Mouse (Mus musculus): Measurements from ENCODE around the gene Dnttip1. TPM values are rescaled to one million over a fixed set of nuclear protein-coding genes. Genes with fewer than 3 reads are reported as not detected.
"Not testable (repeated sequence)": the region's sequence is repeated elsewhere in the genome, so short reads cannot be mapped to it uniquely, and the experiment has no call there.

Gene Dnttip1
- total RNA-seq (2021): 43.5 and 45.3 TPM in 2 replicates
- long read RNA-seq, transcript Dnttip1-201 (13 exons, 1,664 nt): major isoform, 86 of 101 reads
- long read RNA-seq, partial matches to known transcripts: 6 of 101 reads
- long read RNA-seq, other reads (novel, unspliced or antisense): 9 of 101 reads

- DNase-seq: peak; percentile 95
Measured at GRCm38 (mm10) chr2:164745843-164746479, at the start of gene Dnttip1, which contains the start of gene Wfdc3. Gene Dnttip1 (plus strand): TSS chr2:164745983. Gene Wfdc3 (minus strand): TSS chr2:164745931.

- DNase-seq: no peak
Measured at GRCm38 (mm10) chr2:164698201-164698600, 47.6 kb upstream of the Dnttip1 start, which contains the start of gene Spint4. Gene Spint4 (plus strand): TSS chr2:164698501.

GRCm38 (mm10) chr2:164700959-164701358, 44.8 kb upstream of the Dnttip1 start:
- DNase-seq: no peak

GRCm38 (mm10) chr2:164701761-164702160, 44.0 kb upstream of the Dnttip1 start:
- DNase-seq: no peak

- DNase-seq: no peak
Measured at GRCm38 (mm10) chr2:164704235-164704634, 41.5 kb upstream of the Dnttip1 start.

GRCm38 (mm10) chr2:164705328-164705727, 40.5 kb upstream of the Dnttip1 start:
- DNase-seq: no peak

- DNase-seq: no peak
Measured at GRCm38 (mm10) chr2:164705991-164706390, 39.8 kb upstream of the Dnttip1 start.

GRCm38 (mm10) chr2:164715005-164715404, 30.8 kb upstream of the Dnttip1 start, which contains the start of gene Spint5:
Gene Spint5 (plus strand): TSS chr2:164715305.
- no peak for DNase-seq

GRCm38 (mm10) chr2:164716194-164716786, 29.5 kb upstream of the Dnttip1 start:
- not testable (repeated sequence) for DNase-seq

GRCm38 (mm10) chr2:164723276-164723675, 22.5 kb upstream of the Dnttip1 start:
- no peak for DNase-seq

- peak; percentile 68 for DNase-seq
Measured at GRCm38 (mm10) chr2:164725895-164726619, 19.7 kb upstream of the Dnttip1 start.

- no peak for DNase-seq
Measured at GRCm38 (mm10) chr2:164731719-164732118, 14.1 kb upstream of the Dnttip1 start.

- DNase-seq: no peak
Measured at GRCm38 (mm10) chr2:164733259-164733658, 12.5 kb upstream of the Dnttip1 start.

- DNase-seq: no peak
Measured at GRCm38 (mm10) chr2:164734839-164735238, 10.9 kb upstream of the Dnttip1 start.

- no peak for DNase-seq
Measured at GRCm38 (mm10) chr2:164735446-164735845, 10.3 kb upstream of the Dnttip1 start.

- no peak for DNase-seq
Measured at GRCm38 (mm10) chr2:164737377-164738090, 8.2 kb upstream of the Dnttip1 start.

- no peak for DNase-seq
Measured at GRCm38 (mm10) chr2:164739876-164740275, 5.9 kb upstream of the Dnttip1 start.

- DNase-seq: no peak
Measured at GRCm38 (mm10) chr2:164744987-164745386, 796 bp upstream of the Dnttip1 start.

GRCm38 (mm10) chr2:164746693-164747092, 910 bp downstream of the Dnttip1 start:
- DNase-seq: no peak

- no peak for DNase-seq
Measured at GRCm38 (mm10) chr2:164748191-164748590, 2.4 kb downstream of the Dnttip1 start.

GRCm38 (mm10) chr2:164748991-164749390, 3.2 kb downstream of the Dnttip1 start:
- DNase-seq: no peak

GRCm38 (mm10) chr2:164752454-164752853, 6.7 kb downstream of the Dnttip1 start:
- no peak for DNase-seq
